ENCODE assay signal across 9 mouse cellular contexts in genomic region chr11:95397843-95398835, GRCm38 (mm10). TPM values are rescaled to one million over a fixed set of nuclear protein-coding genes. Genes with fewer than 3 reads are reported as not detected.
DNase-seq lines count a peak whose midpoint lies in the region; TF ChIP-seq lines count a peak whose summit lies in the region.
"Had no signal": no experiment of that assay in that cellular context is flagged by ENCODE, and none has a peak within 500 bp of the region (broad histone marks: within the 10 kb centered on the region; RNA-seq: fewer than 3 reads in every experiment).

No protein-coding gene starts in this region.

- no peak for TF ChIP-seq POLR2A in spleen, adult 2 months (IDR thresholded peaks at IDR 0.05; ENCODE audit: low read depth, low read length)

- peak; percentile 94 for DNase-seq in heart, adult 11 months
- DNase-seq in heart, postnatal 25 days (ENCODE audit: low spot score), result no peak
- peak; percentile 69 to 93 for DNase-seq in adrenal gland, adult (ENCODE audit: inconsistent age in 2 of 2, low spot score in 1 of 2)
- DNase-seq in embryo, embryonic 11 days, result peak; percentile 75
- peak; percentile 67 to 75 for DNase-seq in gastrocnemius, postnatal 36 days
- peak; percentile 70 to 81 for DNase-seq in layer of hippocampus, postnatal 14 days (ENCODE audit: low spot score in 2 of 2)
- peak; percentile 49 to 81 for DNase-seq in lung, postnatal 4 days
- peak in 1 of 2 experiments; percentile 60 for DNase-seq in spleen, adult 2 months (ENCODE audit: low read depth in 1 of 2, low spot score in 2 of 2)

- H3K27me3 ChIP-seq in spleen, adult 2 months (ENCODE audit: control insufficient read depth, insufficient read depth, low read length), result no peaks in the 10 kb centered on the region; the same call in 1 of the 2 replicates

- WGBS in spleen, adult 2 months, result 62% methylated on average over 14 of the region's 14 CpGs

- no peak overlapping the region for H3K27ac ChIP-seq in spleen, adult 2 months (ENCODE audit: insufficient read depth, low read length)
- H3K27ac ChIP-seq: liver, embryonic 15.5 days had no signal

- H3K36me3 ChIP-seq in spleen, adult 2 months (ENCODE audit: control insufficient read depth, insufficient read depth, low read length), result no peaks in the 10 kb centered on the region
- H3K36me3 ChIP-seq: liver, embryonic 15.5 days had no signal

- H3K4me1 ChIP-seq in spleen, adult 2 months (ENCODE audit: control insufficient read depth, insufficient read depth, insufficient read length), result no peaks in the 10 kb centered on the region
- H3K4me1 ChIP-seq: liver, embryonic 15.5 days had no signal

- intact Hi-C loops in heart, postnatal 25 days (cut with DNase I), result loop anchor here (1.0 to 2.0 kb wide), 3 partner anchors 35 to 122 kb away; no protein-coding TSS in a partner anchor
- intact Hi-C loops in gastrocnemius, postnatal 36 days (cut with DNase I), result loop anchor here (5.0 kb wide), 1 partner anchor 79 kb away; no protein-coding TSS in a partner anchor

- H3K4me3 ChIP-seq in spleen, adult 2 months (ENCODE audit: extremely low read depth, insufficient read depth, insufficient read length), result no peak overlapping the region
- H3K4me3 ChIP-seq: liver, embryonic 15.5 days had no signal

- peak; percentile 78; the same call in 1 of the 2 replicates for TF ChIP-seq CTCF in spleen, adult 2 months (IDR thresholded peaks at IDR 0.05; ENCODE audit: extremely low read depth, insufficient read depth, insufficient read length, insufficient replicate concordance)

RNA-seq across cellular contexts. Expression of gene Slc35b1, which starts 13.6 kb away (rescaled TPM):
- total RNA-seq in heart, postnatal 25 days (2021), result 10 to 100 TPM; 36.6 to 43.4 TPM
- total RNA-seq in gastrocnemius, postnatal 36 days (2021), result 10 to 100 TPM; 39.5 to 46.8 TPM
- total RNA-seq in layer of hippocampus, postnatal 14 days (2021), result 10 to 100 TPM; 74.2 to 76.0 TPM
- 40.9 and 44.9 TPM in 2 replicates for polyA plus RNA-seq in spleen, adult 2 months (2012; rRNA removed)

RNA-seq across cellular contexts. Expression of gene Spop, which starts 15.7 kb away (rescaled TPM):
- total RNA-seq in heart, postnatal 25 days (2021), result 100 to 1,000 TPM; 180 to 195 TPM
- 100 to 1,000 TPM; 178 to 196 TPM for total RNA-seq in gastrocnemius, postnatal 36 days (2021)
- 100 to 1,000 TPM; 151 to 155 TPM for total RNA-seq in layer of hippocampus, postnatal 14 days (2021)
- polyA plus RNA-seq in spleen, adult 2 months (2012; rRNA removed), result 31.0 and 31.4 TPM in 2 replicates
